Mouse (Mus musculus): ENCODE measurements at regions not wholly inside any gene's neighbourhood (a gene's known extent, or its start where the extent isn't known, plus 50 kb on each side); places are given as distances from the start of the nearest gene placed in this dataset.

DNA sequence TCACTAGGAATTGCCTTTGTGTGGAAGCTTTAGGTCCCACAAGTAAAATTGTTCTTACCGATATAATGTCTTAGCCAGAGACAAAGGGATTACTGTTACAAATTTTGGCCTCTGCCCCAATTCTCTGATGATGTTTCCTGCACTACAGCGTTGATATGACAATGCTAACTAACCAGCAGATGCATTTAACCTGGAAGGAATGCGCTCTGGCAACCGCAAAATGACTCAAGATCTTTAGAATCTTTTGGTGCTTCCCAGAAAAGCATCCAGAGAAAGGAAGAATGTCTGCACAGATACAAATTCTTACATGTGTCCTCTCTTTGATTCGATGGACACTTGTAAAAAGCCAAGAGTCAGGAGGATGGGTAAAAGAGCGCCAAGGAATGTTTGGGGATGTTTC is 221.3 kb downstream of the Mtx2 start:
- TF ChIP-seq MXI1 (IDR thresholded peaks at IDR 0.05; ENCODE audit: low read depth, low read length) (no peak), CTCF (IDR thresholded peaks at IDR 0.05 in 2 of 3, conservative IDR thresholded peaks at IDR 0.05 in 1 of 3; ENCODE audit: control insufficient read depth in 1 of 3, insufficient read depth in 1 of 3, low read depth in 2 of 3, low read length in 3 of 3, poor library complexity in 1 of 3, severe bottlenecking in 1 of 3) (no peak), RCOR1 (IDR thresholded peaks at IDR 0.05; ENCODE audit: low read depth, low read length) (no peak), POLR2A (IDR thresholded peaks at IDR 0.05; ENCODE audit: control insufficient read depth in 1 of 2, insufficient read depth in 1 of 2, low read depth in 1 of 2, low read length in 2 of 2, poor library complexity in 1 of 2) (no peak), UBTF (IDR thresholded peaks at IDR 0.05; ENCODE audit: borderline replicate concordance, insufficient read depth, low read depth, low read length) (no peak), ZC3H11A (IDR thresholded peaks at IDR 0.05; ENCODE audit: low read depth, low read length) (no peak), USF1 (IDR thresholded peaks at IDR 0.05; ENCODE audit: low read depth, low read length) (no peak), E2F4 (IDR thresholded peaks at IDR 0.05; ENCODE audit: borderline replicate concordance, low read depth, low read length) (no peak), NELFE (IDR thresholded peaks at IDR 0.05; ENCODE audit: low read depth, low read length) (no peak), MAX (IDR thresholded peaks at IDR 0.05; ENCODE audit: low read length) (no peak), EP300 (IDR thresholded peaks at IDR 0.05; ENCODE audit: low read depth in 1 of 2, low read length in 2 of 2) (no peak), ZKSCAN1 (IDR thresholded peaks at IDR 0.05; ENCODE audit: low read depth, low read length) (no peak), POLR2AphosphoS2 (IDR thresholded peaks at IDR 0.05; ENCODE audit: low read length) (no peak), CHD2 (IDR thresholded peaks at IDR 0.05; ENCODE audit: low read length) (no peak)

Measured in MEL (cell line).